Mouse (Mus musculus) urinary bladder, adult 18-20 months (tissue): Measurements from ENCODE around the gene Raet1e.
"Not testable (repeated sequence)": the region's sequence is repeated elsewhere in the genome, so short reads cannot be mapped to it uniquely, and the experiment has no call there.

Experiments
- DNase-seq, 2 experiments: peaks; one replicate each; pipeline ENCODE4 v3.0.0; 2022; ENCODE audit warnings: low spot score in 2 of 2, mixed read lengths in 2 of 2

Raet1e gene

GRCm38 (mm10) chr10:22158310-22158999, at the start of gene Raet1e, which contains the start of gene H60b:
TSS of gene Raet1e (plus strand) at chr10:22158569.
TSS of gene H60b (plus strand) at chr10:22158586.
- DNase-seq = peak; percentile 53 to 66

- peak; percentile 56 to 82 for DNase-seq
These were observed 17.6 kb upstream of the Raet1e start for GRCm38 (mm10) chr10:22140665-22141280.

GRCm38 (mm10) chr10:22142194-22142593, 16.2 kb upstream of the Raet1e start:
- DNase-seq = not testable (repeated sequence)

GRCm38 (mm10) chr10:22142926-22143325, 15.4 kb upstream of the Raet1e start:
- no peak for DNase-seq

GRCm38 (mm10) chr10:22148441-22149072, 9.8 kb upstream of the Raet1e start:
- DNase-seq = peak; percentile 70 to 87

GRCm38 (mm10) chr10:22149073-22149690, 9.2 kb upstream of the Raet1e start, which contains the start of gene E030030I06Rik:
TSS of gene E030030I06Rik (minus strand) at chr10:22149270.
- DNase-seq = peak in 1 of 2 experiments; percentile 64

- DNase-seq = peak in 1 of 2 experiments; percentile 57
These were observed 8.5 kb upstream of the Raet1e start for GRCm38 (mm10) chr10:22149691-22150465.

GRCm38 (mm10) chr10:22150593-22150992, 7.8 kb upstream of the Raet1e start:
- peak in 1 of 2 experiments; percentile 43 for DNase-seq

GRCm38 (mm10) chr10:22151056-22151862, 7.1 kb upstream of the Raet1e start:
- peak in 1 of 2 experiments; percentile 26 for DNase-seq

GRCm38 (mm10) chr10:22151863-22152640, 6.3 kb upstream of the Raet1e start:
- DNase-seq = not testable (repeated sequence)

- DNase-seq = not testable (repeated sequence)
These were observed 5.2 kb upstream of the Raet1e start for GRCm38 (mm10) chr10:22153147-22153690.

- peak in 1 of 2 experiments; percentile 43 for DNase-seq
These were observed 4.2 kb upstream of the Raet1e start for GRCm38 (mm10) chr10:22154127-22154526.

GRCm38 (mm10) chr10:22154871-22155799, 3.2 kb upstream of the Raet1e start:
- DNase-seq = no peak

GRCm38 (mm10) chr10:22159131-22159561, 777 bp downstream of the Raet1e start:
- peak in 1 of 2 experiments; percentile 28 for DNase-seq

- DNase-seq = no peak
These were observed 1.3 kb downstream of the Raet1e start for GRCm38 (mm10) chr10:22159581-22160140.

- not testable (repeated sequence) for DNase-seq
These were observed 4.9 kb downstream of the Raet1e start for GRCm38 (mm10) chr10:22163279-22163678.

GRCm38 (mm10) chr10:22163705-22164583, 5.6 kb downstream of the Raet1e start:
- DNase-seq = peak in 1 of 2 experiments; percentile 71
